13 mouse cellular contexts compared by ENCODE assay signal in genomic region chr3:14944706-14945105, GRCm38 (mm10).
"Had no signal": no experiment of that assay in that cellular context is flagged by ENCODE, and none has a peak within 500 bp of the region (broad histone marks: within the 10 kb centered on the region; RNA-seq: fewer than 3 reads in every experiment).

No protein-coding gene starts in this region.

- H3K4me2 ChIP-seq: limb, embryonic 15.5 days; midbrain, embryonic 13.5 days had no signal

- H3K9me3 ChIP-seq: limb, embryonic 15.5 days; midbrain, embryonic 13.5 days had no signal

- ATAC-seq: intestine, embryonic 16.5 days; midbrain, embryonic 13.5 days had no signal

- H3K27me3 ChIP-seq: limb, embryonic 15.5 days; midbrain, embryonic 13.5 days had no signal

- H3K27ac ChIP-seq: limb, embryonic 15.5 days; midbrain, embryonic 13.5 days; stomach, postnatal 0 days had no signal

- DNase-seq: kidney, adult 8-10 months; kidney, postnatal 36 days; layer of hippocampus, adult 9-11 months; layer of hippocampus, postnatal 36 days; lung, adult 18-20 months; lung, postnatal 36 days; right cerebral cortex, adult 18-20 months; right cerebral cortex, postnatal 25 days; thymus, postnatal 4 days had no signal

- H3K4me1 ChIP-seq: limb, embryonic 15.5 days; midbrain, embryonic 13.5 days had no signal

- H3K36me3 ChIP-seq: limb, embryonic 15.5 days; midbrain, embryonic 13.5 days had no signal

- H3K9ac ChIP-seq: limb, embryonic 15.5 days; midbrain, embryonic 13.5 days had no signal

- H3K4me3 ChIP-seq: limb, embryonic 15.5 days; midbrain, embryonic 13.5 days had no signal
